Mouse (Mus musculus) liver, embryonic 11.5 days (tissue): Measurements from ENCODE around the gene Pklr. TPM values are rescaled to one million over a fixed set of nuclear protein-coding genes. Genes with fewer than 3 reads are reported as not detected.

Experiments
- ATAC-seq: fragments of 200-750 bp; cut with Nextera tagmentation; replicated peaks from 2 replicates; pipeline ENCODE4 v1.8.0; 2017; ENCODE audit warnings: moderate number of reproducible peaks, mild to moderate bottlenecking, moderate TSS enrichment, moderate library complexity; ENCODE audit not compliant: low FRiP score
- DNase-seq: peaks from one replicate; pipeline ENCODE4 v3.0.0-alpha.2; 2017; ENCODE audit warnings: low spot score
- H3K27ac ChIP-seq: fragments of 300-500 bp; sonication (generic); 2 replicates; pipeline ENCODE4 v1.5.1; 2014; ENCODE audit warnings: mild to moderate bottlenecking, low read depth, low read length, control low read depth
- H3K27me3 ChIP-seq: fragments of 300-500 bp; sonication (generic); replicated peaks from 2 replicates; pipeline ENCODE4 v1.6.1; 2014; ENCODE audit warnings: low read length, mixed read lengths; ENCODE audit not compliant: control insufficient read depth, insufficient read depth
- H3K36me3 ChIP-seq: fragments of 300-500 bp; sonication (generic); 2 replicates; pipeline ENCODE4 v1.6.1; 2014; ENCODE audit warnings: mild to moderate bottlenecking, low read length, moderate library complexity, mixed read lengths; ENCODE audit not compliant: control insufficient read depth, insufficient read depth
- H3K4me1 ChIP-seq: fragments of 300-500 bp; sonication (generic); replicated peaks from 2 replicates; pipeline ENCODE4 v1.6.1; 2014; ENCODE audit warnings: low read length, mixed read lengths; ENCODE audit not compliant: control insufficient read depth, insufficient read depth
- H3K4me2 ChIP-seq: fragments of 300-500 bp; sonication (generic); 2 replicates; pipeline ENCODE4 v1.6.1; 2014; ENCODE audit warnings: mild to moderate bottlenecking, control low read depth, moderate library complexity
- H3K4me3 ChIP-seq: fragments of 300-500 bp; sonication (generic); 2 replicates; pipeline ENCODE4 v1.5.1; 2014; ENCODE audit warnings: low read depth, low read length, control low read depth
- H3K9ac ChIP-seq: fragments of 300-500 bp; sonication (generic); 2 replicates; pipeline ENCODE4 v1.6.1; 2014; ENCODE audit warnings: low read depth, low read length, control low read depth
- H3K9me3 ChIP-seq: fragments of 300-500 bp; sonication (generic); 2 replicates; pipeline ENCODE4 v1.6.1; 2016; ENCODE audit warnings: low read length, inconsistent platforms, mixed read lengths; ENCODE audit not compliant: control insufficient read depth
- WGBS: fragments of 180-500 bp; shearing (Covaris S2); extraction: QIAGEN DNeasy Blood & Tissue Kit; methylation state at CpG from one replicate; pipeline ENCODE4 v1.1.7; 2014; 5-methylcytosine and 5-hydroxymethylcytosine counted together
- polyA plus RNA-seq: library from polyadenylated mRNA; unstranded; fragments of >200 nt; fragmentation: Nextera tagmentation; extraction: Ambion mirVana; gene quantifications from 2 replicates; pipeline ENCODE4 v1.2.1, GENCODE M21; 2014

Pklr gene
- polyA plus RNA-seq, 1 experiment from 2014 or later: 117 TPM

DNA sequence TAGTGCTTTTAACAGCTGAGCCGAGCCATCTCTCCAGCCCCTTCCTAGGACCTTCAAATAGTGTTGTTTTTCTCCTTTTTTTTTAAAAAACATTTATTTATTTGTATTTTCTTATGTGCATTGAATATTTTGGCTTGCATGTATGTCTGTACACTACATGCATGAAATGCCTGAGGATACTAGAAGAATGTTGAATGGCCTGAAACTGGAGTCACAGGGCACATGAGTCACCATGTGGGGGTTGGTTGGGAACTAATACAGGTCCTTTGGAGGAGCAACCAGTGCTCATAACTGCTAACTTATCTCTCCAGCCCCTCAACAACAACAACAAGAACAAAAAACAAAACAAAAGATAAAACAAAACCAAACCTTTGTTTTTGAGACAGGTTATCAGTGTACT is 27.2 kb downstream of the Pklr start:
- DNase-seq: no peak
- Histone ChIP-seq H3K9ac (no peak overlapping the region), H3K4me3 (no peak overlapping the region), H3K27me3 (peaks cover 6% of the 10 kb centered on the region; the same call in 1 of the 2 replicates), H3K4me2 (no peak overlapping the region), H3K27ac (no peak overlapping the region), H3K4me1 (peaks cover 27% of the 10 kb centered on the region), H3K36me3 (peaks cover 9% of the 10 kb centered on the region), H3K9me3 (no peaks in the 10 kb centered on the region)
- 80% methylated on average over 1 of the region's 1 CpGs for WGBS
- no peak for ATAC-seq

DNA sequence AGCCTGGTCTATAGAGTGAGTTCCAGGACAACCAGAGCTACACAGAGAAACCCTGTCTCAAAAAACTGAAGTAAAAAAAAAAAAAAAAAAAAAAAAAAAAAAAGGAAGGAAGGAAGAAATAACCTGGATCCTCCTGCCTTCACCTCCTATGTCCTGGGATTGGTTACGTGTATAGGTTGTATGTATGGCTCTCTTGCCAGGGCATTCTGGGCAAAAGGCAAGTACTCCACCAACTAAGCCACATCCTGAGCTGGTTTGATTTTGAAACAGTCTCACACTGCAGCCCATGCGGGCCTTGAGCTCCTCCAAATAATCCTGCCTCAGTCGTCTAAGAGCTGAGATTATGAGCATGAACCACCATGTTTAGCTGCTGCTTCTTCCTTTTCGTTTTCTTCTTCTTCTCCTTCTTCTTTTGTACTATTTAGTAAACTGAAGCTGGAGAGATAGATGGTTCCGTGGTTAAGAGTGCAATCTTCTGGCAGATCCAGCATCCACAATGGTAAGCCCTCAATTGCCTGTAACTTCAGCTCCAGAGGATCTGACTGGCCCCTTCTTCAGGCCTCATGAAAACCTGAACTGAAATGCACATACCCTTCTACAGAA is 27.8 kb downstream of the Pklr start:
- Histone ChIP-seq H3K4me1 (peaks cover 27% of the 10 kb centered on the region), H3K4me2 (peak overlapping the region; percentile 82), H3K9me3 (no peaks in the 10 kb centered on the region), H3K36me3 (peaks cover 14% of the 10 kb centered on the region), H3K27me3 (peaks cover 4% of the 10 kb centered on the region; the same call in 1 of the 2 replicates), H3K4me3 (peak overlapping the region; percentile 90), H3K9ac (peak overlapping the region; percentile 93), H3K27ac (peak overlapping the region; percentile 95; the same call in 1 of the 2 replicates)
- WGBS: 66% methylated on average over 5 of the region's 5 CpGs
- no peak for ATAC-seq
- no peak for DNase-seq

DNA sequence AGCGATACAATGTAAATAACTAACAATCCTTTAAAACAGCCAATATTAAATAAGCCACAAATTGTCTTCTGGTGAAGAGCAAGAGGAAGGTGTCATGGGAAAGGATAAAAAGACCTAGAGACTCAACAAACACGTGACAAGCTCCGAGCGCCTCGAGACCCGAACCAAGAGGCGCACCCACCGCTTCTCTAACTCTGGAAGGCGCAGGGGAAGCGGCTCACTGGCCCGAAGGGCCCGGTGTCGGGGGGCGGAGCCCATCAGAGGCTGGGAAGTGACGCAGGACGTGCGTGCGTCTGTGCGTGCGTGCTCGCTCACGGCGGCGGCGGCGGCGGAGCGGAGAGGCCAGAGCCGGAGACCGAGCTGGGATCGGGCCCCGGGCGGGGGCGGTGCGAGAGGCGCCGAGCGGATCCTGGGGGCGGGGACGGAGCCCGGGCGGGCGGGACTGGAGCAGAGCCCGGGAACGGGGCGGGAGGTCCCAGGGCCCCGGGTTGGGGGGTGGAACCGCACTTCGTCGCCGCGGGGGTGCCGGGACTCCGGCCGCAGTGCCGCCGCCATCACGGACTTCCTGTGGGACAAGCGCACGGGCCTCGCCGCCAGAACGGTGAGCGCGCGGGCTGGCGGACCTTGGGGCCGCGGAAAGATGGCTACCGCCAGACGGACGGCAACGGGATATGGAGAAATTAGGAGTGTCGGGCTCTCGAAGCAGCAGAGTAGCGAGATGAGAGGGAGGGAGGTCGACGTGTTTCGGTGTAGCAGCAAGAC is 28.7 kb downstream of the Pklr start, which contains the start of gene Clk2:
Clk2 (plus strand) TSS at position 290 of the 762 bp plus-strand sequence.
- Histone ChIP-seq H3K27me3 (no peaks in the 10 kb centered on the region), H3K27ac (peak within 1 kb of the TSS; percentile 95), H3K9ac (peak within 1 kb of the TSS; percentile 93), H3K4me3 (peak within 1 kb of the TSS; percentile 90), H3K4me1 (peaks cover 19% of the 10 kb centered on the region), H3K4me2 (peak within 1 kb of the TSS; percentile 82), H3K36me3 (peaks cover 23% of the 10 kb centered on the region), H3K9me3 (no peaks in the 10 kb centered on the region)
- DNase-seq (peak; percentile 97), ATAC-seq (peak; percentile 97)
- under 1% methylated on average over 78 of the region's 79 CpGs for WGBS

DNA sequence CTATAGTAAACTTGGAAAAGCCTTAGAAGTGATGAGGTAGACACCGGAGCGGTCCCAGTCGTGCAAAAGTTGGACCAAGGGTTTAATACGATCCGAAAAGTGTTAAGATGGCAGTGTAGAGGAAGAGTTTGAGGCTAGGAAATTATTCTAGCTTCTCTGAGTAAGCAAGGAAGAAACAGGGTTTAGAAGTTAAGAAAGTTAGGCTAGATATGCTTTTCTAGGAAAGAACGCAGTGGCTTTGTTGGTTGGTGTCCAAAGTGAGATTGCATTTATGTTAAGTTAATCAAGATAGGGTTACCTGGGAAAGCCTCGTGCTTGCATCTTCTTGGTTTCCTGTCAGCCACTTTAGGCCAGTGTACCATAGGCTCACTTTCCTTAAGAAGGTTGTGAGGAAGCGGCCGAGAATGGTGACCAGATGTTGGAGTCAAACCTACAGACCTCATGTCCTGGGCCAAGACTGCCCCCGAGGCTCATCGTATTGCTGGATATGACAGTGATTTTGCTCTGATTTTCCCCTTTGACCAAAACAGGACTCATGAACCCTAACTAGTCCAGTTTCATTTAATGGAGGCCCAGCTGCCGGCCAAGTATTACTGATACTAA is 29.4 kb downstream of the Pklr start:
- peak overlapping the region; percentile 95 for H3K27ac ChIP-seq
- H3K4me3 ChIP-seq: peak overlapping the region; percentile 90
- 19% methylated on average over 12 of the region's 12 CpGs for WGBS
- H3K9ac ChIP-seq: peak overlapping the region; percentile 93
- ATAC-seq: 0 out of 2 replicates have a peak, but pooled peaks have one; percentile 3
- H3K4me1 ChIP-seq: peaks cover 16% of the 10 kb centered on the region
- no peaks in the 10 kb centered on the region for H3K9me3 ChIP-seq
- peak overlapping the region; percentile 82 for H3K4me2 ChIP-seq
- H3K36me3 ChIP-seq: peaks cover 30% of the 10 kb centered on the region
- no peak for DNase-seq
- no peaks in the 10 kb centered on the region for H3K27me3 ChIP-seq

DNA sequence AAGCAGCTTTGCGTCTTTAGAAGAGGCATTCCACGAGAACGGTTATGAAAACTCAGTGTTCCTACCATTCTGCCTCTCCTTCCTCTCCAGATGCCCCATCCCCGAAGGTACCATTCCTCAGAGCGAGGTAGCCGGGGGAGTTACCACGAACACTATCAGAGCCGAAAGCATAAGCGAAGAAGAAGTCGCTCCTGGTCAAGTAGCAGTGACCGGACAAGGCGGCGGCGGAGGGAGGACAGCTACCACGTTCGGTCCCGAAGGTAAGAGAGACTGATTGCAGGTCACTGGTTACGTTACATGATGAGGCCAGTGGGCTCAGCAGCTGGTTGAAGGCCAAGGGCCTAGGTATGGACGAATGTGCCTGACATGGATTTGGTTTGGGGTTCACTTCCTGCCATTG is 31.0 kb downstream of the Pklr start:
- H3K27me3 ChIP-seq: no peaks in the 10 kb centered on the region
- WGBS: 95% methylated on average over 19 of the region's 19 CpGs
- DNase-seq (no peak), ATAC-seq (no peak)
- H3K4me2 ChIP-seq: peak overlapping the region; percentile 82; the same call in 1 of the 2 replicates
- peaks cover 39% of the 10 kb centered on the region for H3K36me3 ChIP-seq
- no peak overlapping the region for H3K9ac ChIP-seq
- no peak overlapping the region for H3K4me3 ChIP-seq
- no peak overlapping the region for H3K27ac ChIP-seq
- peaks cover 16% of the 10 kb centered on the region for H3K4me1 ChIP-seq
- no peaks in the 10 kb centered on the region for H3K9me3 ChIP-seq

DNA sequence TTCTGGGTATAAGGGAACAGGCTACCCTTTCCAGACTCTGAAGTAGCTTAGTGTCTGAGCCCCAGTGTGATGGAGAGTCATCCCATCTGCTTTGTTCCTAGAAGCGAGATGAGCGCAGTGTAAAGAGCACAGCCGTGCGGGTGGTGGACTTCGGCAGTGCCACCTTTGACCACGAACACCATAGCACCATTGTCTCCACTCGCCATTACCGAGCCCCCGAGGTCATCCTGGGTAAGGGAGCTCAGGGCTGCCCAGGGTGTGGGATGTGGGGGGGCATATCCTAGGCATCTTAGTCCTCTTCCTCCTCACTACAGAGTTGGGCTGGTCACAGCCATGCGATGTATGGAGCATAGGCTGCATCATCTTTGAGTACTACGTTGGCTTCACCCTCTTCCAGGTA is 38.9 kb downstream of the Pklr start:
- DNase-seq (no peak), ATAC-seq (no peak)
- 90% methylated on average over 11 of the region's 11 CpGs for WGBS
- no peaks in the 10 kb centered on the region for H3K27me3 ChIP-seq
- no peaks in the 10 kb centered on the region for H3K9me3 ChIP-seq
- H3K36me3 ChIP-seq: peaks cover 61% of the 10 kb centered on the region
- peaks cover 15% of the 10 kb centered on the region for H3K4me1 ChIP-seq
- no peak overlapping the region for H3K4me2 ChIP-seq
- no peak overlapping the region for H3K9ac ChIP-seq
- no peak overlapping the region for H3K27ac ChIP-seq
- no peak overlapping the region for H3K4me3 ChIP-seq

DNA sequence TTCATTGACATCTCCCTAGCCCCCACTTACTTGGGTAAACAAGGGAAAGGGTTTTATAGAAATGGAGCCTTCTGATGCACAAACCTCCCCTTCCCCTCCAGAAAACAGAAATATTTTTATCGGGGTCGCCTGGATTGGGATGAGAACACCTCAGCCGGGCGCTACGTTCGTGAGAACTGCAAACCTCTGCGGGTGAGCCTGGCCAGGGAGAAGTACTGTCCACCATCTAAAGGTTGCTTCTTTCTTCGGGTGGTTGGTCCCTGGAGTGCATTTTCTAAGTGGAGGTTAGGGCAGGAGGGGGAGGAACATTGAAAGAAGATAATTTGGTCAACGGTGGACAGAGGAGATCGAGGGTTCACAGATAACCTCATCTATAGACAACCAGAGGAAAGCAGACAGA is 39.6 kb downstream of the Pklr start:
- Histone ChIP-seq H3K9ac (no peak overlapping the region), H3K4me3 (no peak overlapping the region), H3K4me2 (no peak overlapping the region), H3K4me1 (peaks cover 15% of the 10 kb centered on the region), H3K27ac (no peak overlapping the region), H3K27me3 (no peaks in the 10 kb centered on the region), H3K36me3 (peaks cover 61% of the 10 kb centered on the region), H3K9me3 (no peaks in the 10 kb centered on the region)
- no peak for DNase-seq
- 89% methylated on average over 10 of the region's 10 CpGs for WGBS
- ATAC-seq: no peak

DNA sequence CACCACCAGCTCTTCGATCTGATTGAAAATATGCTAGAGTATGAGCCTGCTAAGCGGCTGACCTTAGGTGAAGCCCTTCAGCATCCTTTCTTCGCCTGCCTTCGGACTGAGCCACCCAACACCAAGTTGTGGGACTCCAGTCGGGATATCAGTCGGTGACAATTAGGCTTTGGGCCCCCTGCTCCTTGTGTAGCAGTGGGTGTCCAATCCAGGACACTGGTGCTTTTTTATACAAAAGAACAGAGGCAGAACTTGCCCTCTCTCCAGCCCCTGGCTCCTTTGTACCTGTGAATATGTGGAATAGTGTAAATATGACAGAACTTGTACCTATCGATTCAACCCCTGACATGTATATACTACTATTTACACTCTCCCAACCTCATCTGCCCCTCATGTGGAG is 40.5 kb downstream of the Pklr start:
- peak overlapping the region; percentile 48 for H3K4me2 ChIP-seq
- H3K27me3 ChIP-seq: no peaks in the 10 kb centered on the region
- no peaks in the 10 kb centered on the region for H3K9me3 ChIP-seq
- DNase-seq: no peak
- H3K36me3 ChIP-seq: peaks cover 65% of the 10 kb centered on the region
- peak overlapping the region; percentile 41 for H3K27ac ChIP-seq
- peak overlapping the region; percentile 35; the same call in 1 of the 2 replicates for H3K9ac ChIP-seq
- 84% methylated on average over 7 of the region's 7 CpGs for WGBS
- ATAC-seq: no peak
- H3K4me3 ChIP-seq: no peak overlapping the region
- H3K4me1 ChIP-seq: peaks cover 15% of the 10 kb centered on the region
